Mouse (Mus musculus) cortical plate, adult 2 months (tissue): ENCODE results near the gene Myct1.

Source experiments
- CTCF ChIP-seq: fragments of 200-500 bp; IDR thresholded peaks from 2 replicates; pipeline ENCODE4 v1.5.1; 2011; ENCODE audit warnings: mild to moderate bottlenecking, control low read depth, low read length; ENCODE audit not compliant: insufficient read depth; ENCODE audit errors: extremely low read depth
- POLR2A ChIP-seq: fragments of 200-500 bp; IDR thresholded peaks from 2 replicates; pipeline ENCODE4 v1.6.1; 2011; ENCODE audit warnings: mild to moderate bottlenecking, low read length, control low read depth; ENCODE audit not compliant: insufficient read depth; ENCODE audit errors: extremely low read depth

DNA sequence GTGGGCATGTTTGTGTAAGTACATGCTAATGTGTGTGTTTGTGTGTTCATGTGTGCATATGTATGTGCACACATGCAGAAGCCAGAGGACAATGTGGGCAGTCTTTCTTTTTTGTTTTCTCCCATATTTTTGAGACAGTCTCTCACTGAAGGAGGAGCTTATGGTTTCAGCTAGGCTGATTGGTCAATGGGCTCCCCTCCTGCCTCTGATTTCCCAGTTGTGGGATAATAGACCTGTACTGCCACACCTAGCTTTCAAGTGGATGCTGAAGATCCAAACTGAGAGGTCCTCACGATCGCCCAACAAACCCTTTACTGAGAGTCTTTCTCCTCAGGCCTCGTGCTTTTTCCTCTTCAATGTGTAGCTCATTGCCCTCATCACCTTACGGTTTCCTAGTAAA is 31.9 kb upstream of the Myct1 start:
- TF ChIP-seq CTCF (no peak), POLR2A (no peak)
